Mouse (Mus musculus) limb, embryonic 14.5 days (tissue): Measurements from ENCODE around the gene Yju2. TPM values are rescaled to one million over a fixed set of nuclear protein-coding genes. Genes with fewer than 3 reads are reported as not detected.
A peak's percentile ranks its signal among the peaks of the same experiment; 100 is the strongest.

Experiments used
- ATAC-seq: fragments of 200-750 bp; cut with Nextera tagmentation; 2 replicates; pipeline ENCODE4 v1.8.0; 2017; ENCODE audit warnings: low read depth, moderate number of reproducible peaks, moderate TSS enrichment; ENCODE audit not compliant: low FRiP score
- DNase-seq: peaks from one replicate; pipeline ENCODE4 v3.0.0-alpha.2; 2015; ENCODE audit warnings: low spot score
- H3K27ac ChIP-seq: fragments of 300-500 bp; sonication (generic); replicated peaks from 2 replicates; pipeline ENCODE4 v1.5.1; 2014; ENCODE audit warnings: low read depth, mild to moderate bottlenecking, low read length, moderate library complexity, mixed read lengths
- H3K27me3 ChIP-seq: fragments of 300-500 bp; sonication (generic); 2 replicates; pipeline ENCODE4 v1.6.1; 2014; ENCODE audit warnings: low read length, mixed read lengths; ENCODE audit not compliant: control insufficient read depth, insufficient read depth
- H3K36me3 ChIP-seq: fragments of 300-500 bp; sonication (generic); 2 replicates; pipeline ENCODE4 v1.6.1; 2014; ENCODE audit warnings: mild to moderate bottlenecking, low read length, moderate library complexity, mixed read lengths; ENCODE audit not compliant: control insufficient read depth, insufficient read depth
- H3K4me1 ChIP-seq: fragments of 300-500 bp; sonication (generic); 2 replicates; pipeline ENCODE4 v1.6.1; 2014; ENCODE audit warnings: antibody characterized with exemption, low read length, mixed read lengths; ENCODE audit not compliant: control insufficient read depth, insufficient read depth
- H3K4me2 ChIP-seq: fragments of 300-500 bp; sonication (generic); replicated peaks from 2 replicates; pipeline ENCODE4 v1.6.1; 2014; ENCODE audit warnings: low read depth, mild to moderate bottlenecking, low read length, moderate library complexity; ENCODE audit not compliant: severe bottlenecking
- H3K4me3 ChIP-seq: fragments of 300-500 bp; sonication (generic); replicated peaks from 2 replicates; pipeline ENCODE4 v1.5.1; 2014; ENCODE audit warnings: low read length
- H3K9ac ChIP-seq: fragments of 300-500 bp; sonication (generic); 2 replicates; pipeline ENCODE4 v1.6.1; 2014; ENCODE audit warnings: mild to moderate bottlenecking, low read depth, low read length, moderate library complexity; ENCODE audit not compliant: severe bottlenecking
- H3K9me3 ChIP-seq: fragments of 300-500 bp; sonication (generic); 2 replicates; pipeline ENCODE4 v1.6.1; 2016; ENCODE audit warnings: low read length; ENCODE audit not compliant: control insufficient read depth
- POLR2A ChIP-seq: fragments of 200-500 bp; IDR thresholded peaks from 2 replicates; pipeline ENCODE4 v1.8.0; 2012; ENCODE audit warnings: inconsistent platforms, mild to moderate bottlenecking, moderate library complexity, borderline replicate concordance; ENCODE audit not compliant: insufficient read depth, insufficient read length; ENCODE audit errors: extremely low read depth
- WGBS: fragments of 180-500 bp; shearing (Covaris S2); extraction: QIAGEN DNeasy Blood & Tissue Kit; methylation state at CpG from one replicate; pipeline ENCODE4 v1.1.7; 2014; 5-methylcytosine and 5-hydroxymethylcytosine counted together
- polyA plus RNA-seq, 2 experiments: library from polyadenylated mRNA; depleted of rRNA in 1 of 2; stranded (reverse) in 1 of 2; unstranded in 1 of 2; fragments of >200 nt; fragmentation: Nextera tagmentation in 1 of 2; extraction: Ambion mirVana in 1 of 2; gene quantifications; 2 replicates each; pipeline versions ENCODE4 v1.2.1 to v1.2.3; 2012 to 2014

The Yju2 gene
- polyA plus RNA-seq, 2 experiments, result 13.3 to 16.7 TPM

- H3K9ac ChIP-seq, result peak overlapping the region; percentile 57
- 24% methylated on average over 5 of the region's 5 CpGs for WGBS
- DNase-seq, result no peak
- no peaks in the 10 kb centered on the region for H3K36me3 ChIP-seq
- H3K27me3 ChIP-seq, result no peaks in the 10 kb centered on the region
- peak overlapping the region; percentile 44 for H3K4me3 ChIP-seq
- TF ChIP-seq POLR2A, result no peak
- peak overlapping the region; percentile 86 for H3K4me2 ChIP-seq
- H3K4me1 ChIP-seq, result peaks cover 3% of the 10 kb centered on the region; the same call in 1 of the 2 replicates
- no peaks in the 10 kb centered on the region for H3K9me3 ChIP-seq
- no peak for ATAC-seq
- H3K27ac ChIP-seq, result peak overlapping the region; percentile 72; the same call in 1 of the 2 replicates
Observed at GRCm38 (mm10) chr17:55945696-55946095, 13.2 kb upstream of the Yju2 start.

- 80% methylated on average over 4 of the region's 4 CpGs for WGBS
Observed at GRCm38 (mm10) chr17:55948647-55949046, 10.3 kb upstream of the Yju2 start.

GRCm38 (mm10) chr17:55949400-55949799 is 9.5 kb upstream of the Yju2 start, which contains the start of gene Zfp119b:
TSS of gene Zfp119b (minus strand) at chr17:55949500.
- no peak within 1 kb of the TSS for H3K4me3 ChIP-seq
- H3K36me3 ChIP-seq, result no peaks in the 10 kb centered on the region
- H3K4me1 ChIP-seq, result peaks cover 3% of the 10 kb centered on the region; the same call in 1 of the 2 replicates
- WGBS, result 90% methylated on average over 2 of the region's 2 CpGs
- no peak within 1 kb of the TSS for H3K27ac ChIP-seq
- ATAC-seq (no peak), DNase-seq (no peak)
- H3K27me3 ChIP-seq, result no peaks in the 10 kb centered on the region
- H3K4me2 ChIP-seq, result no peak within 1 kb of the TSS
- H3K9me3 ChIP-seq, result no peaks in the 10 kb centered on the region
- TF ChIP-seq POLR2A, result no peak
- no peak within 1 kb of the TSS for H3K9ac ChIP-seq

More at GRCm38 (mm10) chr17:55948647-55949046, 10.3 kb upstream of the Yju2 start:
- TF ChIP-seq POLR2A, result no peak
- Histone ChIP-seq H3K4me3 (no peak overlapping the region), H3K27me3 (no peaks in the 10 kb centered on the region), H3K9me3 (no peaks in the 10 kb centered on the region), H3K36me3 (no peaks in the 10 kb centered on the region), H3K27ac (no peak overlapping the region), H3K9ac (no peak overlapping the region), H3K4me1 (peaks cover 3% of the 10 kb centered on the region; the same call in 1 of the 2 replicates), H3K4me2 (no peak overlapping the region)
- ATAC-seq, result no peak
- DNase-seq, result no peak

GRCm38 (mm10) chr17:55950601-55951000 is 8.3 kb upstream of the Yju2 start:
- ATAC-seq, result no peak
- Histone ChIP-seq H3K36me3 (no peaks in the 10 kb centered on the region), H3K9me3 (no peaks in the 10 kb centered on the region), H3K9ac (no peak overlapping the region), H3K4me3 (no peak overlapping the region), H3K4me1 (peaks cover 2% of the 10 kb centered on the region; the same call in 1 of the 2 replicates), H3K27me3 (peaks cover 3% of the 10 kb centered on the region; the same call in 1 of the 2 replicates), H3K27ac (no peak overlapping the region), H3K4me2 (no peak overlapping the region)
- 75% methylated on average over 9 of the region's 9 CpGs for WGBS
- no peak for TF ChIP-seq POLR2A
- DNase-seq, result no peak

- peaks cover 3% of the 10 kb centered on the region; the same call in 1 of the 2 replicates for H3K27me3 ChIP-seq
- H3K9ac ChIP-seq, result no peak overlapping the region
- H3K4me2 ChIP-seq, result no peak overlapping the region
- no peak for TF ChIP-seq POLR2A
- H3K36me3 ChIP-seq, result no peaks in the 10 kb centered on the region
- H3K4me3 ChIP-seq, result no peak overlapping the region
- H3K9me3 ChIP-seq, result no peaks in the 10 kb centered on the region
- DNase-seq (no peak), ATAC-seq (no peak)
- H3K27ac ChIP-seq, result no peak overlapping the region
- no peaks in the 10 kb centered on the region for H3K4me1 ChIP-seq
Observed at GRCm38 (mm10) chr17:55952041-55952440, 6.9 kb upstream of the Yju2 start.

GRCm38 (mm10) chr17:55952447-55953027 is 6.4 kb upstream of the Yju2 start, which contains the start of gene Ebi3:
TSS of gene Ebi3 (plus strand) at chr17:55952640.
- ATAC-seq (no peak), DNase-seq (no peak)
- no peaks in the 10 kb centered on the region for H3K9me3 ChIP-seq
- 69% methylated on average over 6 of the region's 6 CpGs for WGBS
- no peak within 1 kb of the TSS for H3K4me2 ChIP-seq
- H3K27ac ChIP-seq, result no peak within 1 kb of the TSS
- no peaks in the 10 kb centered on the region for H3K36me3 ChIP-seq
- no peak within 1 kb of the TSS for H3K9ac ChIP-seq
- H3K27me3 ChIP-seq, result peaks cover 3% of the 10 kb centered on the region; the same call in 1 of the 2 replicates
- no peaks in the 10 kb centered on the region for H3K4me1 ChIP-seq
- TF ChIP-seq POLR2A, result no peak
- H3K4me3 ChIP-seq, result no peak within 1 kb of the TSS
